Mouse (Mus musculus) embryo, embryonic 11 days (tissue): ENCODE measurements around the gene Cacng4.
A peak's percentile ranks its signal among the peaks of the same experiment; 100 is the strongest.

Experiments used
- DNase-seq: peaks from one replicate; pipeline ENCODE4 v3.0.0-alpha.2; 2015

Cacng4 gene

DNA sequence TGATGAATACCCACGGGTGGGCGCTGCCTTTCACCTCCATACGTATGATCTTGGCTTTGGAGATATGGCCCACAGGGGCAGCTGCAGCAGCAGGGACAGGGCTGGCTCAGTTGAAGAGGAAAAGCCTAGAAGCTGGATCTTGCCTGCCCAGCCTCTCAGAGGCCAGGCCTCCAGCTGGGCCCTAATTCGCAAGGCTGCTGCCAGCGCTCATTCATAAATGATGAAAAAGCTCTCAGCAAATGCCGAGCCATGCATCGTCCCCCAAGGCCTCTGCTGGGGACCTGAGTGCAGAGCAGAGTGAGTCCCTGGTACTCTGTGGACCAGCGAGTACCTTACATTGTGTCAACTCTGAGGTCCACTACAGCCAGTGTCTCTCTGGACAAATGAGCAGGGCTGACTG, 26.0 kb downstream of the Cacng4 start:
- DNase-seq: no peak

GRCm38 (mm10) chr11:107766932-107767331, 27.4 kb downstream of the Cacng4 start:
- no peak for DNase-seq

DNA sequence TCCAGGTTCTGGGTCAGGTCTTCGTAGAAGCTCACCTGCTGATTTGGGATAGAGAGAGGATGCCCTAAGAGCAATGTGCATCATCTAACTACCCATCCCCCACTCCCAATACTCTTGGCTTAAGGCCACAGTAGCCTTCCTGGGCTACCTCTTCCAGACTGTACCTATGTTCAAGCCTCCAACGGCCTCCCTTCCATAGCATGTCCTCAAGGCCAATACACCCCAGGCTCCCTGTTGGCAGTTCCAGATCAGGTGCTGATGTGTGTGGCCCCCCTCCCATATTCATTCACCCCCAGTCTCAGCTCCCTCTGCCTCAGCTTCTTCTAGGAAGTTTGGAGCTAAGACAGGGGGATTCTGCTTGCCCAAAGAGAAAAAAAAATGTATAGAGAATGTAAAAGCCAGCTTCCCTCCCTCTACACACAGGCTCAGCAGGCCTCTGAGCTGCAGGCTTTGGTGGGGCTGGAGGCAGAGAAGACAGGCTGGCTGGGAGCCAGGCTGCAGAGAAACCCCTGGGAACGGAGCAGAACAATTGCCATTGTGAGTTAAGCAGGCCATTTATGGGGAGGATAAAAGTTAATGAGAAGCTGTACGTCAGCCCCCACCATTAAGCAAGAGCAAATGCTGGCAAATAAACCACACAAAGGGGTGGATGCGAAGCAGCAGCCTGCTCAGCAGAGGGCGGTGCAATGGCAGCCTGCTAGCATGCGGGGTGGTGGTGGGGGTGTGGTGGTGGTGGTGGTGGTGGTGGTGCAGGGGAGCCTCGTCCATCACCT, 31.5 kb downstream of the Cacng4 start:
- DNase-seq: peak; percentile 62

- DNase-seq: no peak
These were observed 32.4 kb downstream of the Cacng4 start for GRCm38 (mm10) chr11:107761790-107762500.

DNA sequence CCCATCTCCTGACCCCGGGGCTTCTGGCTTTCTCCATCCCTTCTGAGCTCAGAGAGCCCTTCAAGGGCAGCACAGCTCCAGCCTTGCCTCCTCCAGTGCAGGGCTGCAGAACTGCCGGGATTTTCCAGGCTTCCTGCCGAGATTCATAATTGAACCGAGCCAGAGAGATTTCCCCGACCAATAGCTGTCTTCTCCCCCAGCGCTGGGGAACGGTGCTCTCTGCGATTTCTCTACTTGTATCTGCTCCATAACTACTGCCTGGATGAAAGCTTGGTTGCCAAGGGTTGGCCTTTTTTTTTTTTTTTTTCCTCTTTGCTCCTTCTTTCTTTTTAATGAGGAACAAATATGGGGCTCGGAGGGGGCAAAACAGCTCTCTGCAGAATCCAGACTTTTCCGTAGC, 34.4 kb downstream of the Cacng4 start:
- no peak for DNase-seq

DNA sequence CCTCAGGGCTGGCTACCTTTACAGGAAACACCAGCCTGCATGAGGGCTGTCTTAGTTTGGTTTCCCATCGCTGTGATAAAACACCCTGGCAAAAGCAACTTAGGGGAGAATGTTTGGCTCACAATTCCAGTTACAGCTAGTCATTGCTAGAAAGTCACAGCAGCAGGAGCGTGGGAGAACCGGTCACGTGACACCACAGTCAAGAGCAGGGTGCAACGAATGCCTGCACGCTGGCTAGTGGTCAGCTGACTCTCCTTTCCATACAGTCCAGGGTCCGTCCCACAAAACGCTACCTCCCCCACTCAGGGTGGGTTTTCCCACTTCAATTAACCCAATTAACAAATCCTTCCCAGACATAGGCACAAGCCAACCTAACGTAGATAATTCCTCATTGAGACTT, 34.8 kb downstream of the Cacng4 start:
- DNase-seq: no peak

GRCm38 (mm10) chr11:107749114-107749513, 45.2 kb downstream of the Cacng4 start:
- no peak for DNase-seq

DNA sequence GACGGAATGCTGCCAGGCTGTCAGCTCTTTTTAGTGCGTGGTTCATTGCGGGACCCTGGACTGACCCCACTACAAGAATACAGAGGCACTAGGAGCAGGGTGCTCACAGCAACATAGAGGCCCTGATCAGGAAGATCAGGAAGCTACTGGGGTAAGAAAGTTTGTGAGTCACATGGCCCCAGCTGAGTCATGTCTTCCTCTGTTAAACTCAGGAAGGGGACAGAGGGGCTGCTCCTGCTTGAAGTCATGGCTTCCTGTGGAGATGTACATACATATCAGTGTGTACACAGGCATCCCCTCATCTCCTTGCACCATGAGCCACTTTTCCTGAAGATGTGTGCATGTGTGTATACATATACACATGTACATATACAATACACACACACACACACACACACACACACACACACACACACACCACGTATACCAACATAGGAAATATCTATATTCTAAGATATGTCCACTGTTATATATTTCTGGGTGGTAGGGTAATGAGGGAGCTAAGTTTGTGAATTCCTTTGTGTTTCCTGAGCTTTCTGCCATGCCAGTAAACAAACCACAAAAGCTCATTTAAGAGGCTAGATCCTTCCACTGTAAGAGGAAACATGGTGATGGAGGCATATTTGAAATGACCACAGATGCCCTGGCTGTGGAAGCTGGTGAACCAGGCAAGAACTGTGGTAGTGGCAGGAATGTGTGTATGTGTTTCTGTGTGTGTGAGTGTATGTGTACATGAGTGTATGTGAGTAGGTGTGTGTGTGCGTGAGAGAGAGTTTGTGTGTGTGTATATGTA, 45.9 kb downstream of the Cacng4 start:
- no peak for DNase-seq

- no peak for DNase-seq
These were observed 51.3 kb downstream of the Cacng4 start for GRCm38 (mm10) chr11:107743100-107743499.

DNA sequence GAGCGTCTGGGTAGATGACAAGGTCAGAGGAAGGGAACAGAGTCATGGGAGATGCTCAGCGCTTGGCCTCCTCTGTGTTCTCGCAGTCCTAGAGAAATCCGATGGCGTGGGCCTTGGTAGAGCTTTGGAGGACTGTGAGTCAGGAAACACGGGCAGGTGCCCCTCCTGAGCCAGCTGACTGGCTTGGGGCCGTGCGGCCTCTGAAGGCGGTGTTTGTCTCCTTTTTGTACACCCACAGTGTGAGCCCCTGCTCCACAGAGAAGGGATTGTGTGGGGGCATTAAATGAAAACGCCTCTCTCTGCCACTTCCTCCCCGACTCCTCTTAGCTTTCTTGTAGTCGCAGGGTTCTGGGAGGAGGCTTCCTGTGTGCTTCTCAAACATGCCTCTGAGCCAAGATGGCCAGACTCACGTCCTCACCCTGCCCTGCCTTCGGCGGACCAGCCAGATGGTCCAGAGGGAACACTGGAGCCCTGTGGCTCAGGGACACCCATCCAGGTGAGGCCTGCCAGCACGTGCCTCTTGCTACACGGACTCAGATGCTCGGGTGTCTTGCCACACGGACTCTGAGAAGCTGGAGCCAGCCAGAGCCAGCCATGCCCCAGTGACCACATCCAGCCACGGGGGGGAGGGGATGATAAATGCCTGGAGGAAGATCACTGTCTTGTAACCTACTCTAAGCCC, 55.8 kb downstream of the Cacng4 start:
- DNase-seq: no peak

GRCm38 (mm10) chr11:107737886-107738285, 56.5 kb downstream of the Cacng4 start:
- no peak for DNase-seq

- DNase-seq: no peak
These were observed 60.2 kb downstream of the Cacng4 start for GRCm38 (mm10) chr11:107734133-107734532.

- no peak for DNase-seq
These were observed 62.9 kb downstream of the Cacng4 start for GRCm38 (mm10) chr11:107731498-107731897.

- DNase-seq: no peak
These were observed 63.4 kb downstream of the Cacng4 start for GRCm38 (mm10) chr11:107730940-107731339.

GRCm38 (mm10) chr11:107729141-107729540, 65.2 kb downstream of the Cacng4 start:
- DNase-seq: no peak

DNA sequence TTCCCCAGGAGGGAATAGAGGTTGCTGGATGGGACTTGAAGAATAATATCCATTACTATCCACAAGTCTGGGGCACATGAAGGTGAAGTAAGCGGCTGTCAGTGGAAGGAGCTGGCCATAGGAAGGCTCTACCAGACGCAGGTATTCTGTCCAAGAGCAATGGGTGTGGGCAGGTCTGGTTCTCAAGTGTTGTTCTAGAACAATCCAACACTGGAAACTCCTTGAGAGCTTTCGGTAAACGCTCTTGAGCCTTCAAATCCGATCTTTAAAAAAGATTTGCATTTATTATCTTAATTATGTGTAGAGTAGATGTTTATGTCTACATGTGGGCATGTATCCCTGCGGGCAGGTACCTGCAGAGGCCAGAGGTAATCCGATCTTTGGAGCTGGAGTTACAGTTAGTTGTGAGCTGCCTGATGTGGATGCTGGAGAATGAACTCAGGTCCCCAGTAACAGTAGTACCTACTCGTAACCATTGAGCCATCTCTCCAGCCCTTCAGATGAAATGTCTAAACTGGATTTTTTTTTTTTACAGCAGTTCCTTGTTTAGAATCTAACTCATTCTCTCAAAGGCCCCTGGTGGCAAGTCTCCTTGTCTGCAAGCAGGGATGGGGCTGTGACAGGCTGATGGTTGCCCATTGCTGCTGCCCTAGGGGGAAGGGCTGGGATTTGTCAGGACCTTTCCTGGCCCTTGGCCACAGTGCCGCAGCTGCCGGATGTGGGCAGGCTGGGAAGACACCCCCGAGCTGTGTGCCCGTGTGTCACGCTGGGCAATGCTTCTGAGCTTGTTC, 66.1 kb downstream of the Cacng4 start:
- no peak for DNase-seq

GRCm38 (mm10) chr11:107724603-107725002, 69.8 kb downstream of the Cacng4 start:
- DNase-seq: no peak

- DNase-seq: no peak
These were observed 73.3 kb downstream of the Cacng4 start for GRCm38 (mm10) chr11:107721057-107721456.

DNA sequence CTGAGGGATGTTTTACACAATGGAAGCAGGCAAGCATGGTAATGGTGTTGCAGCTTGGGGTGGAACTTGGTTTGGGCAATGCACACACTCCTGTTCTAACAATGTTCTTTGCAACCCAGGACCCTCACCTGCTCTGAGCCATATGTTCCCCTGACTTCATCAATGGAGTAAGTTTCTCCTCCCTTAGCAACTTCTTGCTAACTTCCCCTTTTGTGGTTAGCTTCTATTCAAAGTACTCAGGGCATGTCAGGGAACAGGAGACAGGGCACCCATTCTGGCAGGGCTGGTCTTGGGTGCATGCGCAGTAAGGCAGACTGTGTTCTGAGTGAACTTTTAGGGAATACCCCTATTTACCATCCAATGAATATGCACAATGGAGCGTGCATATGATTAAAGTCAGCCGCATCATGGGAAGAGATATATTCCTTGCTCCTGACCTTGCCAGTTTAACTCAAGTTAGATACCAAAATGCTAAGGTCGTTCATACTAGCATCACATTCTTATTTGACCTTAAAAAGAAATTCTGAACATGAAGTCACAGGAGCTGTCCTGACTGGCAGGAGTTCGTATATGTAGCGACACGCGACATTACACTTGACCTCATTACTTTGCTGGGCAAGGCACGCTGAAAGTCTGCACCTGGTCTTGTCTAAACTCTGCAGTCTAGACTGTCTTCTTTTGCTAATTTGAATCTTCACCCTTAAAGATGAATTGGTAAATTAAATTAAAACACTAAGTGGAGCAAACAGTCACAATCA, 73.9 kb downstream of the Cacng4 start:
- DNase-seq: no peak

GRCm38 (mm10) chr11:107716332-107716938, 77.9 kb downstream of the Cacng4 start, which contains the start of gene Cacng1:
TSS of gene Cacng1 (minus strand) at chr11:107716522.
- DNase-seq: no peak

DNA sequence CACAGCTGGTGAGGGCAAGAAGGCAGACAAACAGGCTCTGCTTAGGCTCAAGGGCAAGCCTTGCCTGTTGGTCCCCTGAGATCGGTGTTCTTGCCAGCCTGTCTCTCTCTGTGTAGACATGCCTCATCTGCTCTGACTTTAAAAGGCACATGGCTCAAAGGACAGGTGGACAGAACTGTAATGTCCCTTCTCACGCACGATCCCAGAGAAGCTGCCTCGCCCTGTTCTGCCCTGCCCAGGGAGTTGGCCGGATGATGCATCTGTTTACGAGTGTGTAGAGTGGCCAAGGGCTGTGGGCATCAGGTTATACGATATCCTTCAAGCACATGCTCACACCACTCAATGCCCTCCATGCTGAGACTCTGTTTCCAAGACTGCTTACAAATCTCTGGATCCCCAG, 80.0 kb downstream of the Cacng4 start:
- no peak for DNase-seq
